In genomic region chr3:88191820-88192616, GRCm38 (mm10) we compare ENCODE assay signal across 7 mouse cellular contexts. TPM values are rescaled to one million over a fixed set of nuclear protein-coding genes. Genes with fewer than 3 reads are reported as not detected.
DNase-seq lines count a peak whose midpoint lies in the region; ATAC-seq lines count a peak whose summit lies in the region.

No protein-coding gene starts in this region.

- no peaks in the 10 kb centered on the region for H3K36me3 ChIP-seq in kidney, embryonic 14.5 days (ENCODE audit: control insufficient read depth, insufficient read depth, low read length)
- no peaks in the 10 kb centered on the region for H3K36me3 ChIP-seq in midbrain, embryonic 16.5 days (ENCODE audit: control insufficient read depth, insufficient read depth, low read length)

- no peak overlapping the region for H3K9ac ChIP-seq in kidney, embryonic 14.5 days (ENCODE audit: low read depth, low read length)
- no peak overlapping the region for H3K9ac ChIP-seq in midbrain, embryonic 16.5 days (ENCODE audit: low read depth, low read length)

- H3K4me1 ChIP-seq in kidney, embryonic 14.5 days (ENCODE audit: control insufficient read depth, insufficient read depth, low read length), result no peaks in the 10 kb centered on the region
- H3K4me1 ChIP-seq in midbrain, embryonic 16.5 days (ENCODE audit: control insufficient read depth, insufficient read depth, low read length), result no peaks in the 10 kb centered on the region

- 31% methylated on average over 9 of the region's 9 CpGs for WGBS in kidney, embryonic 14.5 days
- WGBS in midbrain, embryonic 16.5 days, result 25% methylated on average over 9 of the region's 9 CpGs

- peak; percentile 30 for DNase-seq in ovary, postnatal 14 days (ENCODE audit: low spot score)
- DNase-seq in ovary, postnatal 10 days (ENCODE audit: low spot score), result no peak
- DNase-seq in ZHBTc4 (ENCODE audit: low read depth, low spot score), result peak; percentile 73
- peak; percentile 61 for DNase-seq in embryo, embryonic 11.5 days (ENCODE audit: low read depth, low spot score)
- no peak for DNase-seq in urinary bladder, adult 2 months (ENCODE audit: low spot score)

- H3K4me3 ChIP-seq in kidney, embryonic 14.5 days (ENCODE audit: low read length), result no peak overlapping the region
- no peak overlapping the region for H3K4me3 ChIP-seq in midbrain, embryonic 16.5 days (ENCODE audit: low read depth, low read length)

- H3K9me3 ChIP-seq in kidney, embryonic 14.5 days (ENCODE audit: control insufficient read depth, low read length), result no peaks in the 10 kb centered on the region
- no peaks in the 10 kb centered on the region for H3K9me3 ChIP-seq in midbrain, embryonic 16.5 days (replicated peaks; ENCODE audit: control insufficient read depth, low read length, poor library complexity, severe bottlenecking)

- H3K27me3 ChIP-seq in kidney, embryonic 14.5 days (ENCODE audit: control insufficient read depth, insufficient read depth, low read length), result peaks cover 17% of the 10 kb centered on the region
- H3K27me3 ChIP-seq in midbrain, embryonic 16.5 days (ENCODE audit: control insufficient read depth, insufficient read depth, low read depth, low read length), result peaks cover 25% of the 10 kb centered on the region

- ATAC-seq in kidney, embryonic 14.5 days (ENCODE audit: low FRiP score, low TSS enrichment), result 0 out of 2 replicates have a peak, but pooled peaks have one; percentile 52
- peak; percentile 79; the same call in 1 of the 2 replicates for ATAC-seq in midbrain, embryonic 16.5 days

- H3K4me2 ChIP-seq in kidney, embryonic 14.5 days (replicated peaks; ENCODE audit: low read depth, low read length), result no peak overlapping the region
- no peak overlapping the region for H3K4me2 ChIP-seq in midbrain, embryonic 16.5 days (ENCODE audit: low read length)

- no peak overlapping the region for H3K27ac ChIP-seq in kidney, embryonic 14.5 days (ENCODE audit: low read depth, low read length)
- no peak overlapping the region for H3K27ac ChIP-seq in midbrain, embryonic 16.5 days (ENCODE audit: low read length)

RNA-seq across cellular contexts. Expression of gene Mef2d, which starts 49.8 kb away (rescaled TPM):
- 12.6 and 21.8 TPM in 2 replicates for polyA plus RNA-seq in kidney, embryonic 14.5 days (2014; fragmentation: Nextera tagmentation; extraction: Ambion mirVana)
- polyA plus RNA-seq in midbrain, embryonic 16.5 days (2015; fragmentation: Nextera tagmentation; extraction: Ambion mirVana), result 21.6 and 22.5 TPM in 2 replicates
- 34.6 and 51.0 TPM in 2 replicates for polyA plus RNA-seq in urinary bladder, adult 2 months (2012; rRNA removed)

Comparison
In these comparisons a context has a peak if more than half of its experiments do, and no peak if none do; other contexts are left out.
1. DNase-seq: peak in ovary, postnatal 14 days (single experiment), ZHBTc4 (single experiment) and embryo, embryonic 11.5 days (single experiment); none in ovary, postnatal 10 days (single experiment) and urinary bladder, adult 2 months (single experiment).